Mouse (Mus musculus) lung, postnatal 14 days (tissue): ENCODE measurements around the gene Smad3.

Source experiments
- DNase-seq: peaks from one replicate; pipeline ENCODE4 v3.0.0; 2021

Smad3 gene

GRCm38 (mm10) chr9:63744595-63744994, 13.2 kb downstream of the Smad3 start:
- DNase-seq: no peak

- no peak for DNase-seq
Observed at GRCm38 (mm10) chr9:63743775-63744174, 14.0 kb downstream of the Smad3 start.

GRCm38 (mm10) chr9:63742887-63743660, 14.7 kb downstream of the Smad3 start:
- DNase-seq: no peak

GRCm38 (mm10) chr9:63742318-63742717, 15.5 kb downstream of the Smad3 start:
- DNase-seq: no peak

- DNase-seq: no peak
Observed at GRCm38 (mm10) chr9:63741792-63742191, 16.0 kb downstream of the Smad3 start.

GRCm38 (mm10) chr9:63740320-63740841, 17.4 kb downstream of the Smad3 start:
- no peak for DNase-seq

GRCm38 (mm10) chr9:63738830-63739229, 19.0 kb downstream of the Smad3 start:
- no peak for DNase-seq

GRCm38 (mm10) chr9:63738086-63738701, 19.6 kb downstream of the Smad3 start:
- DNase-seq: no peak

- no peak for DNase-seq
Observed at GRCm38 (mm10) chr9:63737426-63737931, 20.3 kb downstream of the Smad3 start.

- no peak for DNase-seq
Observed at GRCm38 (mm10) chr9:63734261-63734660, 23.5 kb downstream of the Smad3 start.

GRCm38 (mm10) chr9:63732700-63733099, 25.1 kb downstream of the Smad3 start:
- no peak for DNase-seq

GRCm38 (mm10) chr9:63731114-63731828, 26.5 kb downstream of the Smad3 start:
- DNase-seq: no peak

GRCm38 (mm10) chr9:63728969-63729368, 28.8 kb downstream of the Smad3 start:
- DNase-seq: no peak

- DNase-seq: no peak
Observed at GRCm38 (mm10) chr9:63727070-63727469, 30.7 kb downstream of the Smad3 start.

- no peak for DNase-seq
Observed at GRCm38 (mm10) chr9:63726088-63727010, 31.4 kb downstream of the Smad3 start.

GRCm38 (mm10) chr9:63724750-63725149, 33.0 kb downstream of the Smad3 start:
- no peak for DNase-seq

- no peak for DNase-seq
Observed at GRCm38 (mm10) chr9:63722918-63723317, 34.9 kb downstream of the Smad3 start.

- DNase-seq: no peak
Observed at GRCm38 (mm10) chr9:63722350-63722749, 35.4 kb downstream of the Smad3 start.

GRCm38 (mm10) chr9:63721573-63722275, 36.1 kb downstream of the Smad3 start:
- no peak for DNase-seq

GRCm38 (mm10) chr9:63720715-63721114, 37.1 kb downstream of the Smad3 start:
- DNase-seq: peak; percentile 44

GRCm38 (mm10) chr9:63719770-63720440, 37.9 kb downstream of the Smad3 start:
- DNase-seq: no peak
